Mouse (Mus musculus) cerebellum, postnatal 4 days (tissue): ENCODE results near the gene Ncbp1.
A peak's percentile ranks its signal among the peaks of the same experiment; 100 is the strongest.

Source experiments
- DNase-seq, 2 experiments: peaks; one replicate each; pipeline ENCODE4 v3.0.0; 2022; ENCODE audit warnings: low spot score in 2 of 2, mixed read lengths in 1 of 2

The Ncbp1 gene

GRCm38 (mm10) chr4:46138287-46139222 is at the start of gene Ncbp1, which contains the start of gene Tstd2:
Gene Ncbp1 (plus strand): TSS chr4:46138613.
Gene Tstd2 (minus strand): TSS chr4:46138694.
- DNase-seq, result peak; percentile 71 to 90

GRCm38 (mm10) chr4:46089524-46090125 is 48.8 kb upstream of the Ncbp1 start:
- no peak for DNase-seq

GRCm38 (mm10) chr4:46092429-46093076 is 45.9 kb upstream of the Ncbp1 start:
- no peak for DNase-seq

- peak in 1 of 2 experiments; percentile 30 for DNase-seq
Measured at GRCm38 (mm10) chr4:46094916-46095825, 43.2 kb upstream of the Ncbp1 start.

- no peak for DNase-seq
Measured at GRCm38 (mm10) chr4:46095826-46096159, 42.6 kb upstream of the Ncbp1 start.

- DNase-seq, result no peak
Measured at GRCm38 (mm10) chr4:46096546-46096945, 41.9 kb upstream of the Ncbp1 start.

- no peak for DNase-seq
Measured at GRCm38 (mm10) chr4:46097591-46097990, 40.8 kb upstream of the Ncbp1 start.

- no peak for DNase-seq
Measured at GRCm38 (mm10) chr4:46099132-46099531, 39.3 kb upstream of the Ncbp1 start.

- DNase-seq, result no peak
Measured at GRCm38 (mm10) chr4:46100539-46100938, 37.9 kb upstream of the Ncbp1 start.

- no peak for DNase-seq
Measured at GRCm38 (mm10) chr4:46101211-46101711, 37.2 kb upstream of the Ncbp1 start.

- no peak for DNase-seq
Measured at GRCm38 (mm10) chr4:46102078-46102769, 36.2 kb upstream of the Ncbp1 start.

- DNase-seq, result no peak
Measured at GRCm38 (mm10) chr4:46110084-46110483, 28.3 kb upstream of the Ncbp1 start.

GRCm38 (mm10) chr4:46111361-46111760 is 27.1 kb upstream of the Ncbp1 start:
- peak in 1 of 2 experiments; percentile 40 for DNase-seq

- DNase-seq, result no peak
Measured at GRCm38 (mm10) chr4:46115308-46115707, 23.1 kb upstream of the Ncbp1 start.

GRCm38 (mm10) chr4:46116544-46117175 is 21.8 kb upstream of the Ncbp1 start:
- DNase-seq, result peak in 1 of 2 experiments; percentile 41

- DNase-seq, result no peak
Measured at GRCm38 (mm10) chr4:46117536-46117935, 20.9 kb upstream of the Ncbp1 start.

GRCm38 (mm10) chr4:46119514-46120094 is 18.8 kb upstream of the Ncbp1 start:
- no peak for DNase-seq

GRCm38 (mm10) chr4:46120767-46121166 is 17.6 kb upstream of the Ncbp1 start:
- no peak for DNase-seq

GRCm38 (mm10) chr4:46123358-46123757 is 15.1 kb upstream of the Ncbp1 start:
- no peak for DNase-seq

- DNase-seq, result peak; percentile 58 to 82
Measured at GRCm38 (mm10) chr4:46126541-46126940, 11.9 kb upstream of the Ncbp1 start.
